Mouse (Mus musculus): Measurements from ENCODE around the gene Naa10. TPM values are rescaled to one million over a fixed set of nuclear protein-coding genes. Genes with fewer than 3 reads are reported as not detected.

The Naa10 gene
- total and polyA plus RNA-seq, 2 experiments from 2014 or later: 71.2 to 100 TPM

- no peak overlapping the region for H3K4me2 ChIP-seq (ENCODE audit: low read depth)
- H3K4me1 ChIP-seq (ENCODE audit: insufficient read depth): no peaks in the 10 kb centered on the region
- H3K9me3 ChIP-seq (ENCODE audit: low read length): no peaks in the 10 kb centered on the region
- DNase-seq (no peak), ATAC-seq (no peak)
- H3K9ac ChIP-seq: no peak overlapping the region
- no peak overlapping the region for H3K27ac ChIP-seq (ENCODE audit: low read depth, low read length)
- H3K4me3 ChIP-seq (ENCODE audit: low read depth, low read length): no peak overlapping the region
- H3K27me3 ChIP-seq (ENCODE audit: insufficient read depth, low read length): no peaks in the 10 kb centered on the region
- peaks cover 45% of the 10 kb centered on the region for H3K36me3 ChIP-seq (ENCODE audit: insufficient read depth)
- 84% methylated on average over 2 of the region's 2 CpGs for WGBS
- TF ChIP-seq CTCF (IDR thresholded peaks at IDR 0.05; ENCODE audit: low read depth): no peak
Measured at GRCm38 (mm10) chrX:73942294-73942693, 20.6 kb upstream of the Naa10 start.

- no peaks in the 10 kb centered on the region for H3K27me3 ChIP-seq (ENCODE audit: insufficient read depth, low read length)
- TF ChIP-seq CTCF (IDR thresholded peaks at IDR 0.05; ENCODE audit: low read depth): no peak
- H3K27ac ChIP-seq (ENCODE audit: low read depth, low read length): no peak overlapping the region
- no peak overlapping the region for H3K9ac ChIP-seq
- no peak overlapping the region for H3K4me3 ChIP-seq (ENCODE audit: low read depth, low read length)
- DNase-seq (no peak), ATAC-seq (no peak)
- peaks cover 45% of the 10 kb centered on the region for H3K36me3 ChIP-seq (ENCODE audit: insufficient read depth)
- H3K4me2 ChIP-seq (ENCODE audit: low read depth): no peak overlapping the region
- H3K9me3 ChIP-seq (ENCODE audit: low read length): no peaks in the 10 kb centered on the region
- 82% methylated on average over 2 of the region's 2 CpGs for WGBS
- no peaks in the 10 kb centered on the region for H3K4me1 ChIP-seq (ENCODE audit: insufficient read depth)
Measured at GRCm38 (mm10) chrX:73941860-73942259, 20.1 kb upstream of the Naa10 start.

GRCm38 (mm10) chrX:73931871-73932270, 10.1 kb upstream of the Naa10 start:
- WGBS: 78% methylated on average over 2 of the region's 2 CpGs
- Histone ChIP-seq H3K4me1 (ENCODE audit: insufficient read depth) (no peaks in the 10 kb centered on the region), H3K27ac (ENCODE audit: low read depth, low read length) (no peak overlapping the region), H3K4me3 (ENCODE audit: low read depth, low read length) (no peak overlapping the region), H3K4me2 (ENCODE audit: low read depth) (no peak overlapping the region), H3K27me3 (ENCODE audit: insufficient read depth, low read length) (no peaks in the 10 kb centered on the region), H3K36me3 (ENCODE audit: insufficient read depth) (no peaks in the 10 kb centered on the region), H3K9me3 (ENCODE audit: low read length) (no peaks in the 10 kb centered on the region), H3K9ac (no peak overlapping the region)
- DNase-seq (no peak), ATAC-seq (no peak)
- TF ChIP-seq CTCF (IDR thresholded peaks at IDR 0.05; ENCODE audit: low read depth): no peak

- H3K4me3 ChIP-seq (ENCODE audit: low read depth, low read length): no peak within 1 kb of the TSS
- H3K4me1 ChIP-seq (ENCODE audit: insufficient read depth): no peaks in the 10 kb centered on the region
- no peaks in the 10 kb centered on the region for H3K36me3 ChIP-seq (ENCODE audit: insufficient read depth)
- H3K9ac ChIP-seq: no peak within 1 kb of the TSS
- DNase-seq (no peak), ATAC-seq (peak; percentile 27; the same call in 1 of the 2 replicates)
- H3K4me2 ChIP-seq (ENCODE audit: low read depth): no peak within 1 kb of the TSS
- TF ChIP-seq CTCF (IDR thresholded peaks at IDR 0.05; ENCODE audit: low read depth): no peak
- no peaks in the 10 kb centered on the region for H3K9me3 ChIP-seq (ENCODE audit: low read length)
- H3K27me3 ChIP-seq (ENCODE audit: insufficient read depth, low read length): no peaks in the 10 kb centered on the region
- 45% methylated on average over 17 of the region's 17 CpGs for WGBS
- H3K27ac ChIP-seq (ENCODE audit: low read depth, low read length): no peak within 1 kb of the TSS
Measured at GRCm38 (mm10) chrX:73930402-73931062, 8.8 kb upstream of the Naa10 start, which contains the start of gene Renbp. Gene Renbp (minus strand): TSS chrX:73930850.

- WGBS: 78% methylated on average over 8 of the region's 8 CpGs
Measured at GRCm38 (mm10) chrX:73922550-73922882, 772 bp upstream of the Naa10 start.

GRCm38 (mm10) chrX:73921285-73921822, 390 bp downstream of the Naa10 start:
- ATAC-seq: peak; percentile 37

More at GRCm38 (mm10) chrX:73922550-73922882, 772 bp upstream of the Naa10 start:
- TF ChIP-seq CTCF (IDR thresholded peaks at IDR 0.05; ENCODE audit: low read depth): no peak
- H3K27ac ChIP-seq (ENCODE audit: low read depth, low read length): peak overlapping the region; percentile 67
- peak overlapping the region; percentile 49 for H3K4me3 ChIP-seq (ENCODE audit: low read depth, low read length)
- no peaks in the 10 kb centered on the region for H3K36me3 ChIP-seq (ENCODE audit: insufficient read depth)
- no peaks in the 10 kb centered on the region for H3K27me3 ChIP-seq (ENCODE audit: insufficient read depth, low read length)
- H3K9ac ChIP-seq: peak overlapping the region; percentile 67; the same call in 1 of the 2 replicates
- ATAC-seq: no peak
- H3K4me1 ChIP-seq (ENCODE audit: insufficient read depth): 0 out of 2 replicates have a peak, but pooled peaks cover 4% of the 10 kb centered on the region
- peak overlapping the region; percentile 56 for H3K4me2 ChIP-seq (ENCODE audit: low read depth)
- DNase-seq: no peak
- no peaks in the 10 kb centered on the region for H3K9me3 ChIP-seq (ENCODE audit: low read length)

GRCm38 (mm10) chrX:73918631-73919030, 3.1 kb downstream of the Naa10 start:
- no peak for TF ChIP-seq CTCF (IDR thresholded peaks at IDR 0.05; ENCODE audit: low read depth)
- DNase-seq: no peak
- no peak overlapping the region for H3K4me3 ChIP-seq (ENCODE audit: low read depth, low read length)
- H3K9me3 ChIP-seq (ENCODE audit: low read length): no peaks in the 10 kb centered on the region
- WGBS: 82% methylated on average over 5 of the region's 5 CpGs
- H3K36me3 ChIP-seq (ENCODE audit: insufficient read depth): 0 out of 2 replicates have a peak, but pooled peaks cover 2% of the 10 kb centered on the region
- H3K9ac ChIP-seq: no peak overlapping the region
- H3K4me1 ChIP-seq (ENCODE audit: insufficient read depth): 0 out of 2 replicates have a peak, but pooled peaks cover 4% of the 10 kb centered on the region
- ATAC-seq: no peak
- H3K27me3 ChIP-seq (ENCODE audit: insufficient read depth, low read length): no peaks in the 10 kb centered on the region
- no peak overlapping the region for H3K27ac ChIP-seq (ENCODE audit: low read depth, low read length)
- no peak overlapping the region for H3K4me2 ChIP-seq (ENCODE audit: low read depth)

More at GRCm38 (mm10) chrX:73921285-73921822, 390 bp downstream of the Naa10 start:
- 0 out of 2 replicates have a peak, but pooled peaks cover 4% of the 10 kb centered on the region for H3K4me1 ChIP-seq (ENCODE audit: insufficient read depth)
- 0 out of 2 replicates have a peak, but pooled peaks cover 2% of the 10 kb centered on the region for H3K36me3 ChIP-seq (ENCODE audit: insufficient read depth)
- no peaks in the 10 kb centered on the region for H3K27me3 ChIP-seq (ENCODE audit: insufficient read depth, low read length)
- no peak for DNase-seq
- H3K4me2 ChIP-seq (ENCODE audit: low read depth): peak overlapping the region; percentile 57
- WGBS: 27% methylated on average over 34 of the region's 34 CpGs
- H3K27ac ChIP-seq (ENCODE audit: low read depth, low read length): peak overlapping the region; percentile 67
- TF ChIP-seq CTCF (IDR thresholded peaks at IDR 0.05; ENCODE audit: low read depth): no peak
- no peaks in the 10 kb centered on the region for H3K9me3 ChIP-seq (ENCODE audit: low read length)
- peak overlapping the region; percentile 67 for H3K9ac ChIP-seq
- peak overlapping the region; percentile 49 for H3K4me3 ChIP-seq (ENCODE audit: low read depth, low read length)

All from forebrain, postnatal 0 days (tissue).